Mouse (Mus musculus): Measurements from ENCODE around the gene Rbm46.

Gene Rbm46

DNA sequence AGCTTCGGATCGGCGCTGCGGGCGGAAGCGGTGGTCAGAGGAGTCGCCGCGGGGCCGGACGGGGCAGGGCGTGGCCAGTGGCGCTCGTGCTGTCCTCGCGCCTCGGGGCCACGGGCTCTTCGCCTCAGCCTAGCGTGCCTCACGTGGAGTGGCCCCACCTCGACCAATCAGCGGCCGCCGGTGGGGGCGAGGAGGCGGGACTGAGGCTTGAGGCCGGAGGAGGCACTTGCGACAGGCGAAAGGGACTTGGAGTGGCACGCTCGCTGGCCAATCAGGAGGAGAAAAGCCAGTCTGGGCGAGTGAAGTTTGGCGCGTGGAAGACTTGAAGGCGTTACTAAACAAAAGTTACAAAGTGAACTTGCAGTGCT lies at the start of gene Rbm46:
TSS of gene Rbm46 (minus strand) at position 112 of the 368 bp plus-strand sequence.
- no peak for DNase-seq (ENCODE audit: low spot score)

DNA sequence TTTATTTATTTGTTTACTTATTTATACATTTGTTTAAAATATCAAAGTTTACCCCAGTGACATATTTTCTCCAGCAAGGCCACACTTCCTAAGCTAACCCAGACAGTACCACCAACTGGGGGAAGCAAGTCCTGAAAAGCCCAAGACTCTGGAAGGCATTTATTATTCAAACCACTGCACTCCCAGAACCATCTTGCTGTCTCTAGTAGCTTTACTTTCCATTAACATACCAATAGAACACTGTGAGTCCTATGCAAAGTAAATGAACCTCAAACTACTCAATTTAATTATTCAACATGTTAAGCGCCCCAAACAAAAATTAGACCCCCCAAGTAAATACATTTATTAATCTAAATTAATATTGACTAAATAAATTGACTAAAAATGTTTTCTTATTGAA lies 39.3 kb upstream of the Rbm46 start:
- DNase-seq (ENCODE audit: low spot score): no peak

DNA sequence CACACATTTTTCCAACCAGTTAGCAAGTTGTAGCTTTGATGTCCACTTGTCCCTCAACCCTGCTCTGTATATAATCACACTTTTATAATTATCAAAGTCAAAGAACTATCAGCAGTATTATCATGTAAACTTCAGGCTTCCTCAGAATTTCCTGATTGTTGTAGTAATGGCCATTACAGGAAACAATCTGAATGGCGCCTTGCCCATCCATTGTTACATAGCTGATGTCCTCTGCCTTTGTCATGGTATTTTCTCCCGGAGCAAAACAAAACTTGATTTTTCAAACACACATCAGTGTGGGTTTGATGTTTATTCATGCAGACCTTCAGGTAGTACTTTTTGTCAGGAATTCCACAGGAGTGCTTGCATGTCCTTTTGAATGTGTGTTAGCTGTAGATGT lies 32.4 kb upstream of the Rbm46 start:
- DNase-seq (ENCODE audit: low spot score): no peak

DNA sequence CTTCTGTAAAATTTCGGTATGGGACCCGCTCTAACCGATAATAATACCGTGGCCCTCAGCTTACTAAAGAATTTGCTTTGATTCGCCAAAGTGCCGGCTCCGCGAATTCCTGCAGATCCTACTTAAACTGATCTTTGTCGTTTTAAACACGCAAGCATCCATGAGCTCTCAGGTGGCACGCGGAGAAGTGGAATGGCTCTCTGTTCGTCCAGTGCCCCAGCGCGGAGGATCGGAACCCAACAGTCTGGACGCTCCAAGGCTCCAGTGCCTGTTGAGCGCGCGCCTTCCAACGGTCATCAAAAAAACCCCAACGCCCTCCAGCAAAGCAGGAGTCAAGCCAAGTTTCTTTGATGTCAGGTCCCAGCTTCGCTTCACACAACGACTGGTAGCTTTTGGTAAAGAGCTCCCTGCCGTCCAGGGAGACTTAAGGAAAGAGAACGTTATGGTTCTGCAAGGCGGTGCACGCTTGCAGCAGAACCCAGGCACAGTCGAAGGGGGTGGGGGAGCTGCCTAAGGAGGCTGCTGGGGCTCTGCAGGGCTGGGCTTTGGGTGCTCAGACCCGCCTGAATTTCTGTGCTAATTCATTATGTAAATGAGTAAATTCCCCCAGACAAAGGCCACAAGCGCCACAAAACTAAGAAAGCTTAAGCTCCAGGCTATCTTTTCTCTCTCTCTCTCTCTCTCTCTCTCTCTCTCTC lies 28.1 kb upstream of the Rbm46 start:
- DNase-seq (ENCODE audit: low spot score): no peak

DNA sequence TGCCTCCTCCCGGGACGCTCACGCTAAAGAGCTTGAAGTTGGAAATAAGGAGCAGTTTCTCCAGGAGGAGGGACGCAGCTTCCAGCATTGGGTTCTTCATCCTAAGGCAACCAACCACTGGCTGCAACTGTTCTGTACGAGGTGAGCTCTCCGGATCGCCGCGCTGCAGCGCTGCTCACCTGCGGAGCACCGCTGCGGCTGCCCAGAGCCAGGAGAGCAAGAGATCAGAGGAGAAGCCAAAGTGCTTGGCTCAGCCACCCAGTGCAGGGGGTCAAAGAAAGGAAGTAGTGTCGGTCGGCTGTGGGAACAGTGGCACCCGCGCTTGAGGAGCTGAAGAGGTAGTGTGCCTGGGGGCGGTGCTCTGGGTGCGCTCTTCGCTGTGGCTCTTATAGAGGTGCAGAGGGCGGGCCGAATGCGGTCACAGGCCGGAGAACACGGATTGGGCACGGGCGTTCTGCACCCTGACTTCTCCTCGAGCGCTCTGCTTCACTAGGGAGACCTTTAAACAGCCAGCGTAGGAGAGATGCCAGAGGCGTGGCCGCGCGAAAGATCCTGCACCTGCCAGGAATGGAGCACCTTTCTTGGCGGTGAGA lies 27.4 kb upstream of the Rbm46 start, which contains the start of gene Lrat:
TSS of gene Lrat (minus strand) at position 361 of the 593 bp plus-strand sequence.
- no peak for DNase-seq (ENCODE audit: low spot score)

DNA sequence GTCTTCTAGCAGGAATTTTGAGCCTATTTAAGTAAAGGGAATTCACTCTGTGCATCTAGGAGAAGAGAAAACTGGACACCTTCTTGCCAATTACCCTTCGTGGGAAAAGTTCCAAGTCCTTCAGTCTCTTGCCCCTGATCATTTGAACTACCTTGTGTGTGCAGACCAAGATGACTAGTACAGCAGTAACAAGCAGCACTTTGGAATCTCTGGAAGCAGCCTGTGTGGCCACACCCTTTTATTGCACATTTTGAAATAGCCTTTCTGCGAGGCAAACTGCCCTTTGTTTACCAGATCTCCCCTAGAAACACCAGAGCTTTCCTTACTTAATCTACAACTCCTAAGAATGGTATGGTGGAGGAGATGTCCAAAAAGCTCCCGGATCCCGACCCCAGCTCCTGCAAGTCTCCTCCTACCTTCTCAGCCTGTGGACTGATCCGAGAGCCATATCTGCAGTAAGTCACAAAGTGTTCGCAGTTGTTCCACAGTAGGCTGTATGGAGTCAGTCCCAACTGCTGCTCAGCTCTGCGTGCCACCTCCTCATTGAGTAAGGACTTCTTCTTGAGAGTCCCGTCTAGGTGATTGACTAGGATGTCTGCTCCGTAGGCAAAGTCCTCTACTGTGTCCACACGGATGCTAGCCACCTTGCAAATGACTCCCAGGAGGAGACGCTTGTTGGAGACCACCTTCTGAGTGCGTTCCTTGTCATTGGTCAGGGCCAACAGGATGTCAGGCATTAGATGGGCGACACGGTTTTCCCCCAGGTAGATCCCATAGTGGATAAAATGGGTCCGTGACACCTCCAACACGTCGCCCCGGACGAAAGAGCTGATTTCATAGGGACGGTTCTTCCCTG lies 26.7 kb upstream of the Rbm46 start:
- DNase-seq (ENCODE audit: low spot score): no peak

DNA sequence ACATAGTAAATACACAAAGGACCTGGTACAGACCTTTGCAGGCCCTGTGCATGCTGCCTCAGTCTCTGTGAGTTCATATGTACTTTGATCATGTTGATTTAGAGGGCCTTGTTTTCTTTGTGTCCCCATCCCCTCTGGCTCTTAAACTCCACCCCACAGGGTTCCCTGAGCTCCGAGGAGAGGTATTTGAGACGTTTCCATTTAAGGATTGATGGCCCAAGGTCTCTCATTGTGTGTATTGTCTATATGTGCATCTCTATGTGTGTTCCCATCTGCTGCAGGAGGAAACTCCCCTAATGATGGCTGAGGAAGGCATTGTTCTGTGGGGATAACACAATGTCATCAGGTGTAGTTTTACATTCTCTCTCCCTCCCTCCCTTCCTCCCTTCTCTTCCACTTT lies 12.6 kb upstream of the Rbm46 start:
- no peak for DNase-seq (ENCODE audit: low spot score)

DNA sequence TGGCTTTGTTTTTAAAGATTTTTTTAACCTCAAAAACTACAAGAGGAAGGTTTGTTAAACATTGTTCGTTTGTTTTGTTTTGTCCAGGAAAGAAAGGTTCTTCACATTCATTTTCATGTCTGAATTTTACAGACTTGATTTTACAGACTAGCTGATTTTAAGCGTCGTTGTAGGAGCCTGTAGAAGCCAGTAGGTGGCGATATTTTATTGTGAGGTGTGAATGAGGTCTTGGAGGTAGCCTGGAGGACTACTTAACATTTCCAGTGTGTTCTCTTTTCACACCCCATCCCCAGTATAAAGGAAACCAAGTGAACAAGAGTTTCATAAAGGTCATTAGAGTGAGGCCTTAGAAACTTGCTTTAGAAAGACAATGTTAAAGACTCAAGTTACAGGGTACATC lies 975 bp upstream of the Rbm46 start:
- DNase-seq (ENCODE audit: low spot score): no peak

DNA sequence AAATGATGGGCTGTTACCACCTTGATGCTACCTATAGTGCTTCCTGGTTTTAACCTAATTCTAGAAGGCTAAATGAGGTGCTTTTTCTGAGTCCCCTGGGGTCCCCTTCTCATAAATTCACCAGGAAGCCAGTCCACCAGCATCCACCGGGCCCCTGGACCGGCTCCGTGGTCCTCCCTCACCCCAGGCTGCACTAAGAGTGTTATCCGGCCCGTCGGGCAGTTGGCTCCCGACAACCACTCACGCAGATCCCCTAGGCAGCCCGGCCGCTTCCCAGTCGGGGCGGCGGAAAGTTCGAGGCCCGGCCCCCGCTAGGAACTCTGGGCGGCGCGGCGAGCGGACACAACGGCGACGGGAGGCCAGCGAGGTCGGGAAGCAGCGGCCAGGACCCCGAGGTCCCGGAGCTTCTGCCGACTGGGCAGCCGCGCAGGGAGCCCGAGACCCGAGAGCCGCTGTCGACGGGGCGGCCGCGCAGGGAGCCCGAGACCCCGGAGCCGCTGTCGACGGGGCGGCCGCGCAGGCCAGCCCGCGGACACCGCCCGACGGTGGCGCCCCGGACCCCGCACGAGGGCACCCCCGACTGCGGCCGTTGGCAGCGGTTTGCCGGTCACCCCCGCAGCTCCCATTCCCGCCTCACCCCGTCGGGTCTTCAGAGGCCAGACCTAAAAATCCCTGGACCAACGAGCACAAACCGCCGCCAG lies 462 bp downstream of the Rbm46 start:
- DNase-seq (ENCODE audit: low spot score): no peak

DNA sequence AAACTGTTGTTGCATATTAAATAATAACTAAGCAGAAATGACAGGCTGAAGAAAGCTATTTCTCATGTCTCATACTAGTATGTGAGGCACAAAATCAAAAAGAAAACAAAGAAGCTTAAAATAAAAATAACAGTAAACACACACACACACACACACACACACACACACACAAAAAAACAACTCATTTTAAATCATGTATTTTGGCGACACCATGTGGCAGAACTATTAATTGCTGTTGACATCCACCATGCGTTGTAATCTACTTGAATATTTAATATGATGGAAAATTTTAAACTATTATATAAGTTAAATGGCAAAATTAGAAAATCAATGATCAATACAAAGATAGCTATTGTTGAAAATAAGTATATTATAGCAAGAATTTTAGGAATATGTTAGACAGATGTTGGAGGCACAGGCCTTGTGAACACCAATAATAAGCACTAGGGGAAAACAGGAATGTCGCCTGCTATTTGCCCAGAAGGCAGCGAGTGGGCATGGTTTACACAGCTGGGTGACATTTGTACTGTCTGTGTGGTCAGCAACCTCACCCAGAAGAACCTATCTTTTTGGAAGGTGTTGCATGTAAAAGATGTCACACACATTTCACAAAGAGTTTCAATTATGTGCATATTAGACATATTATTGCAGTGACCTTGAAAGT lies 18.7 kb downstream of the Rbm46 start:
- no peak for DNase-seq (ENCODE audit: low spot score)

DNA sequence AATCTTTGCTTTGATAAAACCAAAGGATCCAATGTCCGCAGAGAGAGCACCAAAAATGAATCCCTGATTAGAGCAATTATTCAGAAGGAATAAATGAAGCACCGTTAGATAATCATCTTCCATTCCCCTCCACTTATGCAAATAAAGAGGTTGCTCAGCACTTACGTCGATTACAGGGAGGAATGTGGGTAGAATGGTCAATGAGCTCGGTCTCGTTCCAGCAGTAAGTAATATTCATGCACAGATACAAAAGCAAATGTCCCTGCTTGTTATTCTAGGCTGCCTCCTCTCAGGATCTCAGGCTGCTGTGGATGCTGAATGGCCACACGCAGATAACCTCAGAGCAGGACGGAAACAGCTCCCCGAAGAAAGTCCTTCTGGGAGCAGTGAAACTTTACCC lies 51.1 kb downstream of the Rbm46 start:
- DNase-seq (ENCODE audit: low spot score): no peak

DNA sequence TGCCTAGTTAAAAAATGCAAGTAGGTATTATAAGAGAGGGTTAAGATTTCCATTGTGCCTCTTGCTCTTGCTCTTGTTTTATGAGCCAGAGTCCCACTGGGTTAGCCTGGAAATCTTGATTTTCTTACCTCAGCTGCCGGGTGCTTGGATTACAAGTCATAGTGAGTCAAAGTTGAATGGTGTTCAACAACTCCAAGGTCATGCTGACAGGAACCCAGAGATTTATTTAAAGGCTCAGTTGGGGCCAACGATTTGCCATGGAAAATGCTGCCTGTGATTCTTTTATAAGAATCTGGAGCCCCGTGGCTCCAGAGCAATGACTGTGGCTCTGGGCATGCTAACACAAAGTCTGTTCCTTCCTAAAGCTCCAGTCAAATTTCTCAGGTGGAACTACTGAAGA lies 64.4 kb downstream of the Rbm46 start:
- DNase-seq (ENCODE audit: low spot score): no peak

DNA sequence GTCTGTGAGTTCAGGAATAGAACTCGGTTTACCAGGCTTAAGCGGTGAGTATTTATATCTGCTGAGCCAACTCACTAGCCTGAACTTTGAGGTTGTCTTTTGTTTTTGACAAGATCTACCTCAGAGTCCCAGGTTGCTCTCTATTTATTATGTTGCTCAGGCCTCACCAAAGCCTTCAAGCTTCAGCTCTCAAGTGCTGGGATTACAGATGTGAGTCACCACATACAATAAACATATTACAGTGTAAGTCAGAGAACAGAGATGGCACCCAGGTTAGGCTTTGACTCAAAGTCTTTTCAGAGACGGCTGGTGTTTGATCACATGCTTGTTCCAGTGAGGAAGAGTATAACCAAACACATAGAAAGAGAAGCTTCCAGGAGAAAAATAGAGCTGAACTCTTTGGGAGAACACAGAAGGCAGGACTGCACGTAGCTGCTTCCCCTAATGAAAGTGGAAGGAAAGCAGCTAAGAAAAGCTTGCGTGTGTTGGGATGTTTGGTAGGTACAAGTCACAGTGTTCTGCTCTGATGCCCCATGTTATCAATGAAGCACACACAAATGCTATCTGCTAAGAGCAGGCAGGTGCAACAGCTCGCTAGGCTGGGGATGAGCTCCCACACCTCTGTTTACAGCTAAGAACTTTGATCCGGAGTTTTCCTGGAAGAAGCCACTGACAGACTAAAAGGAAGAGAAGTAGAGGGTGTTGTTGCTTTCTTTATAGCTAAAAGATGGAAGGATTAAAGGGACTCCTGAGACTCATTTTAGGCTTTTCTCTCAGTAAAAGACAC lies 65.8 kb downstream of the Rbm46 start:
- no peak for DNase-seq (ENCODE audit: low spot score)

DNA sequence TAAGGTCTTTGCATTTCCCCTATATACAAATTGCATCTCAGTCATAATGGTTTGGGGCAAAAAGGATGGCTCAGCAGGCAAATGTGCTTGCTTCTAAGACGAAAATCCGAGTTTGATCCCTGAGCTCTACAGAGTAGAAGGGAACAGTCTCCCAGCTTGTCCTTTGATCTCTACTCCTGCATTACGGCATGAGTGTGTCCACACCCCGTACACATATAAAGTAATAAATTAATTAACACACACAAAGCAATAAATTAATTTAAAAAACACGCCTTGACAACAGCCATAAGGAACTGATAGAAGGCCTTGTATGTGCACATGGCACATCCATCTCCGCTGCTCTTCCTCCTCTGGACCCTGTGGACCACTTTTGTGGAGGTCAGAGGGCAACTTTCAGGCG lies 66.5 kb downstream of the Rbm46 start:
- no peak for DNase-seq (ENCODE audit: low spot score)

DNA sequence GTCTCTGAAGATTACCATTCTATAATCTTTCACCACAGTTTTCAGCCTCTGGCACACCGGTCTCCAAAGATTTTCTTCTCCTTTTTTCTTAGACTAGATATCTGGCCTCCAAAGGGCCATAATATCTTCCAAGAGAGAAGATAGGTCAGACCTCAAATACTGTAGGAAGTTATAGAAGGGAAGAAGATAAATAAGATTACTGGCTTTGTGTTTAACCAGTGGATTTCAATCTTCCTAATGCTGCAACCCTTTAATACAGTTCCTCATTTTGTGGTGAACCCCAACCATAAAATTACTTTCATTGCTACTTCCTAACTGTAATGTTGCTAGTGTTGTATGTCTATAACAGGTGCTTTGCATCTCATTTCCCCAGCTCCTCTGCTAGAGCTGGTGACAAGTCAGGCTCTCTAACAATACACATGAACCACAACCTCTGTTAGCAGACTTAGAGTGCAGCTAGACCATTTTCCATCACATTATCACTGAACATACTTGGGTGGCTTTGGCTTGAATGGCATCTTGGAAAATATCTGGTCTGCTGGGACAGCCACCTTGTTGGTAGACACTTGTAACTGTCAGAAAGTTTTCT lies 67.9 kb downstream of the Rbm46 start:
- no peak for DNase-seq (ENCODE audit: low spot score)

DNA sequence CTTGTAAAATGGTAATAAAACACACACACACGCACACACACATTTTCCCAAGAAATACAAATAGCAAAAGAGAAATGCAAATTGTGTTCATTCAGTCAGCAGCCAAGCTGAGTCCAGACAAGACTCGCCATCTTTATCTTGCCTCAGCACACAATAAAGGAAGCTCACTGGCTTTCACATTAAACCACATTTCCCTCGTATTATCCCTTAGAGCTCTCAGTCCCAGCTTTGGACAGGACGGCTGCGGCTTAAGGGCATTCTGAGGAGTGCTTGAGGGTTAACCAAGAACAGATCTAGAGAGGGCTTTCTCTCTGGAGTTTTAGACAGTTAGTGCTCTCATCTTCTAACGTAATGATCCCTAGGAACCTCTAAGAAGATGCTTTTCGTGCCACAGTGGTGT lies 71.0 kb downstream of the Rbm46 start:
- no peak for DNase-seq (ENCODE audit: low spot score)

DNA sequence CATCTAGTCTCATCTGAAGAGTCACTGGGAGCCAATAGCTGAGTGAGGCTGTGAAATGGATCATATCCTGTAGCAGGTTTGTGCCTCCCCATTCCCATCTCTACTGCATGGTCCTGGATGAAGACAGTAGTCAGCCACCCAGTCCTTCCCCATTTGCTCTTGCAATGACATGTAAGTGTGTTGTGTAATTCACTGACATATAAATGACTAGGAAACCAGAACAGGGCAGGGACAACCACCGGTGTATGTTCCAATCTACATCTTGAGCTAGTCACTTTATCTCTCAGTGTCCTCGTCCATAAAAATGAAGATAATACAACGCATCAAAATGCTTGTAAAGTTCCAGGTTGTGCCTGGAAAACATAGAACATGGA lies 75.8 kb downstream of the Rbm46 start:
- DNase-seq (ENCODE audit: low spot score): no peak

DNA sequence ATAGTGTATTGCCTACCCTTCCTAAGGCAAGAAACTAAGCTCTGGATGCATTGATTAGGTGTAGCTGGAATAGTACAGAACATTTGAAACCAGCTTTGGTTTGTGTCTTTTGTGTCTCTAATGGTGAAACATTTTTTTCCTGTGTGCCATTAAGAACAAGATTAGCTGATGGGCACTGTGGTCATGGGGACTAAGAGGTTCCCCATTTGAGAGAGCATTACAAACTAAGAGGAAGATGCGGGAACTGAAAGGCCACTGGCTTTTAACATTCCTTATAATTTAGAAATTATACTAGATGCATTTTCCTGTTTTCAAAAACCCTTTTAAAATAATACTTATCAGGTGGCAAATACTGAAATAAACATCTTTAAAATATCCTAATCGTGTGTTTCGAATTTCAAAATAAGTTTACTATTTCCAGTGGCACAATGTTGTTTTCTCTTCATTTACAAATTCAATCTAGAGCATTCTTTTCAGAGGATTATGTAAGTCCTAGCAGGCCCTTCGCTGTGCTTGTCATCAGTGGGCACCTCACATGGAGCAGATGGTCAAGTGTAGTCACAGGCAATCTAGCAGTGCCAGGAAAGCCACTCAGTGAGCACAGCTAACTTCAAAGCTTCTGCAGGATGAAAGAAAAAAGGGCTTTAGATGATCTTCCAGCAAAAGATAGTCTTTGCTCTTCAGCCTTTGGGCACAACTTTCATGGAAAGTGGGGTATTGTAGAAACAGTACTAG lies 76.4 kb downstream of the Rbm46 start:
- no peak for DNase-seq (ENCODE audit: low spot score)

DNA sequence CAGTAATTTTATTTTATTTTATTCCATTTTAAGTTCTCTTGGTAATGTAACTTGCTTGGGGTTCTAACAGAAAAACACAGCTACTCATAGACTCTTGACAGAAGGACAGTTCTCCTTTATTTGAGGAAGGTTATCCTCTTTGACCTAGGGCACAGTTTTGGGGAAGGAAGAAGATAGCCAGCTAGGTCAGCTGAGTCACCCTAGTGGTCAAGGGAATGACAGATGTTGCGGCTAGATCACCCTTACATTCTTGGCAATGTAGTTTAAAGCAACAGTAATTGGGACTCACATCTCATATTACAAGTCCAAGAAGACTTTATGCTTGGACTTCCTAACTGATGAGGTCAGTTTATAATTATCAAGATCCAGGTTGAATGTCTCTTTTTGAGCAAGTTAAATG lies 82.6 kb downstream of the Rbm46 start:
- no peak for DNase-seq (ENCODE audit: low spot score)

DNA sequence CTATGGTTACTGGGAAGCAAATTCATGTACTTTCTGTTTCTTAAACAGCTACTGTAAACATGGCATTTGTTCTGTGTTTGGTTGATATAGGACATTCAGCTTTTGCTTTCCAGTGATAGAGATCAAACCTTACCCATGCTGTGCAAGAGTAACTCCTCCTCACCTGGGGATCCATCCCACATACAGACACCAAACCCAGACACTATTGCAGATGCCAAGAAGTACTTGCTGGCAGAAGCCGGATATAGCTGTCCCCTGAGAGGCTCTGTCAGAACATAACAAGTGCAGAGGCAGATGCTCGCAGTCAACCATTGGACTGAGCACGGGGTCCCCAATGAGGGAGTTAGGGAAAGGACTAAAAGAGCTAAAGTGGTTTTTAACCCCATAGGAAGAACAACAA lies 84.6 kb downstream of the Rbm46 start:
- DNase-seq (ENCODE audit: low spot score): no peak

All from spleen, adult 12 weeks (tissue).